Mouse (Mus musculus) lung, embryonic 16.5 days (tissue): Measurements from ENCODE around the gene Tpbgl. TPM values are rescaled to one million over a fixed set of nuclear protein-coding genes. Genes with fewer than 3 reads are reported as not detected.

ENCODE experiments used
- ATAC-seq: fragments of 200-750 bp; cut with Nextera tagmentation; 2 replicates; pipeline ENCODE4 v1.8.0; 2017; ENCODE audit warnings: low read depth, mild to moderate bottlenecking, moderate library complexity
- H3K27ac ChIP-seq: fragments of 300-500 bp; sonication (generic); 2 replicates; pipeline ENCODE4 v1.5.1; 2014; ENCODE audit warnings: mild to moderate bottlenecking, control low read depth, low read length
- H3K27me3 ChIP-seq: fragments of 300-500 bp; sonication (generic); 2 replicates; pipeline ENCODE4 v1.6.1; 2014; ENCODE audit warnings: low read depth, low read length, mixed read lengths; ENCODE audit not compliant: control insufficient read depth, insufficient read depth
- H3K36me3 ChIP-seq: fragments of 300-500 bp; sonication (generic); 2 replicates; pipeline ENCODE4 v1.6.1; 2014; ENCODE audit warnings: low read length; ENCODE audit not compliant: control insufficient read depth, insufficient read depth
- H3K4me1 ChIP-seq: fragments of 300-500 bp; sonication (generic); replicated peaks from 2 replicates; pipeline ENCODE4 v1.6.1; 2014; ENCODE audit warnings: low read length, mixed read lengths; ENCODE audit not compliant: control insufficient read depth, insufficient read depth
- H3K4me2 ChIP-seq: fragments of 300-500 bp; sonication (generic); 2 replicates; pipeline ENCODE4 v1.6.1; 2014; ENCODE audit warnings: low read depth, low read length, control low read depth
- H3K4me3 ChIP-seq: fragments of 300-500 bp; sonication (generic); 2 replicates; pipeline ENCODE4 v1.5.1; 2014; ENCODE audit warnings: mild to moderate bottlenecking, low read length, control low read depth
- H3K9ac ChIP-seq: fragments of 300-500 bp; sonication (generic); 2 replicates; pipeline ENCODE4 v1.6.1; 2014; ENCODE audit warnings: low read length, control low read depth
- H3K9me3 ChIP-seq: fragments of 300-500 bp; sonication (generic); 2 replicates; pipeline ENCODE4 v1.6.1; 2016; ENCODE audit warnings: low read length; ENCODE audit not compliant: control insufficient read depth
- WGBS: fragments of 180-500 bp; shearing (Covaris S2); extraction: QIAGEN DNeasy Blood & Tissue Kit; methylation state at CpG from one replicate; pipeline ENCODE4 v1.1.7; 2014; 5-methylcytosine and 5-hydroxymethylcytosine counted together
- polyA plus RNA-seq: library from polyadenylated mRNA; unstranded; fragments of >200 nt; fragmentation: Nextera tagmentation; extraction: Ambion mirVana; gene quantifications from 2 replicates; pipeline ENCODE4 v1.2.1, GENCODE M21; 2015

Tpbgl gene
- 0.92 and 1.1 TPM in 2 replicates for polyA plus RNA-seq

- Histone ChIP-seq H3K9ac (peak within 1 kb of the TSS; percentile 44), H3K9me3 (no peaks in the 10 kb centered on the region), H3K4me2 (peak within 1 kb of the TSS; percentile 95), H3K4me1 (peaks cover 12% of the 10 kb centered on the region), H3K27me3 (peaks cover 43% of the 10 kb centered on the region), H3K4me3 (peak within 1 kb of the TSS; percentile 53), H3K27ac (no peak within 1 kb of the TSS), H3K36me3 (no peaks in the 10 kb centered on the region)
- WGBS: under 1% methylated on average over 61 of the region's 83 CpGs
- ATAC-seq: peak; percentile 61
These were observed at the start of gene Tpbgl for GRCm38 (mm10) chr7:99626376-99627270. Gene Tpbgl, minus strand, starts transcription at chr7:99627103.

GRCm38 (mm10) chr7:99674890-99675289, 48.0 kb upstream of the Tpbgl start:
- no peak overlapping the region for H3K9ac ChIP-seq
- H3K9me3 ChIP-seq: no peaks in the 10 kb centered on the region
- WGBS: 73% methylated on average over 3 of the region's 3 CpGs
- H3K27me3 ChIP-seq: no peaks in the 10 kb centered on the region
- no peak overlapping the region for H3K4me2 ChIP-seq
- no peaks in the 10 kb centered on the region for H3K36me3 ChIP-seq
- H3K27ac ChIP-seq: no peak overlapping the region
- H3K4me1 ChIP-seq: no peaks in the 10 kb centered on the region
- no peak for ATAC-seq
- H3K4me3 ChIP-seq: no peak overlapping the region

- H3K4me3 ChIP-seq: no peak overlapping the region
- no peak overlapping the region for H3K27ac ChIP-seq
- no peaks in the 10 kb centered on the region for H3K9me3 ChIP-seq
- 64% methylated on average over 5 of the region's 5 CpGs for WGBS
- H3K4me2 ChIP-seq: no peak overlapping the region
- H3K4me1 ChIP-seq: no peaks in the 10 kb centered on the region
- no peaks in the 10 kb centered on the region for H3K27me3 ChIP-seq
- H3K36me3 ChIP-seq: no peaks in the 10 kb centered on the region
- no peak overlapping the region for H3K9ac ChIP-seq
- ATAC-seq: no peak
These were observed 47.3 kb upstream of the Tpbgl start for GRCm38 (mm10) chr7:99674209-99674608.

GRCm38 (mm10) chr7:99673188-99673587, 46.3 kb upstream of the Tpbgl start:
- Histone ChIP-seq H3K9ac (no peak overlapping the region), H3K27me3 (no peaks in the 10 kb centered on the region), H3K4me1 (no peaks in the 10 kb centered on the region), H3K36me3 (no peaks in the 10 kb centered on the region), H3K4me2 (no peak overlapping the region), H3K9me3 (no peaks in the 10 kb centered on the region), H3K27ac (no peak overlapping the region), H3K4me3 (no peak overlapping the region)
- no peak for ATAC-seq
- 66% methylated on average over 8 of the region's 8 CpGs for WGBS

GRCm38 (mm10) chr7:99671544-99672435, 44.9 kb upstream of the Tpbgl start:
- no peak overlapping the region for H3K27ac ChIP-seq
- ATAC-seq: no peak
- no peak overlapping the region for H3K9ac ChIP-seq
- no peaks in the 10 kb centered on the region for H3K27me3 ChIP-seq
- H3K9me3 ChIP-seq: no peaks in the 10 kb centered on the region
- WGBS: 64% methylated on average over 9 of the region's 9 CpGs
- no peaks in the 10 kb centered on the region for H3K4me1 ChIP-seq
- H3K4me2 ChIP-seq: no peak overlapping the region
- no peaks in the 10 kb centered on the region for H3K36me3 ChIP-seq
- no peak overlapping the region for H3K4me3 ChIP-seq

- no peaks in the 10 kb centered on the region for H3K4me1 ChIP-seq
- no peaks in the 10 kb centered on the region for H3K27me3 ChIP-seq
- H3K27ac ChIP-seq: no peak overlapping the region
- H3K9me3 ChIP-seq: no peaks in the 10 kb centered on the region
- 67% methylated on average over 4 of the region's 4 CpGs for WGBS
- no peak overlapping the region for H3K9ac ChIP-seq
- H3K4me2 ChIP-seq: no peak overlapping the region
- no peak for ATAC-seq
- H3K4me3 ChIP-seq: no peak overlapping the region
- no peaks in the 10 kb centered on the region for H3K36me3 ChIP-seq
These were observed 44.0 kb upstream of the Tpbgl start for GRCm38 (mm10) chr7:99670915-99671314.

GRCm38 (mm10) chr7:99668802-99669201, 41.9 kb upstream of the Tpbgl start:
- WGBS: 33% methylated on average over 4 of the region's 4 CpGs
- no peaks in the 10 kb centered on the region for H3K9me3 ChIP-seq

GRCm38 (mm10) chr7:99667096-99667495, 40.2 kb upstream of the Tpbgl start:
- no peaks in the 10 kb centered on the region for H3K27me3 ChIP-seq
- ATAC-seq: no peak
- H3K4me2 ChIP-seq: no peak overlapping the region
- no peak overlapping the region for H3K9ac ChIP-seq
- no peaks in the 10 kb centered on the region for H3K36me3 ChIP-seq
- no peak overlapping the region for H3K27ac ChIP-seq
- 68% methylated on average over 16 of the region's 16 CpGs for WGBS
- H3K4me3 ChIP-seq: no peak overlapping the region
- peaks cover 7% of the 10 kb centered on the region for H3K4me1 ChIP-seq
- no peaks in the 10 kb centered on the region for H3K9me3 ChIP-seq

More at GRCm38 (mm10) chr7:99668802-99669201, 41.9 kb upstream of the Tpbgl start:
- no peak overlapping the region for H3K4me3 ChIP-seq
- peaks cover 7% of the 10 kb centered on the region for H3K4me1 ChIP-seq
- H3K36me3 ChIP-seq: no peaks in the 10 kb centered on the region
- H3K27me3 ChIP-seq: no peaks in the 10 kb centered on the region
- no peak overlapping the region for H3K27ac ChIP-seq
- H3K4me2 ChIP-seq: no peak overlapping the region
- H3K9ac ChIP-seq: no peak overlapping the region
- ATAC-seq: no peak
